Mouse (Mus musculus): ENCODE results near the gene Gorasp2. TPM values are rescaled to one million over a fixed set of nuclear protein-coding genes. Genes with fewer than 3 reads are reported as not detected.

Gorasp2 gene
- polyA plus RNA-seq, 1 experiment = 96.9 TPM

GRCm38 (mm10) chr2:70702403-70702802 lies 41.0 kb downstream of the Gorasp2 start:
- Histone ChIP-seq H3K4me1 (ENCODE audit: control insufficient read depth, insufficient read depth, low read length) (peaks cover 2% of the 10 kb centered on the region), H3K4me3 (ENCODE audit: low read depth, low read length) (no peak overlapping the region), H3K9me3 (replicated peaks; ENCODE audit: control insufficient read depth, insufficient read depth, low read length, poor library complexity, severe bottlenecking) (peaks cover 6% of the 10 kb centered on the region; the same call in 1 of the 2 replicates), H3K9ac (ENCODE audit: low read depth, poor library complexity, severe bottlenecking) (no peak overlapping the region), H3K36me3 (ENCODE audit: control insufficient read depth, insufficient read depth, low read length, poor library complexity, severe bottlenecking) (no peaks in the 10 kb centered on the region), H3K27me3 (ENCODE audit: control insufficient read depth, insufficient read depth, low read length, poor library complexity, severe bottlenecking) (no peaks in the 10 kb centered on the region), H3K27ac (ENCODE audit: insufficient read depth, low read length) (no peak overlapping the region)
- TF ChIP-seq CTCF (IDR thresholded peaks at IDR 0.05; ENCODE audit: low read depth, low read length) (no peak), EP300 (IDR thresholded peaks at IDR 0.05; ENCODE audit: insufficient read depth, low read depth, low read length) (no peak), POLR2A (IDR thresholded peaks at IDR 0.05; ENCODE audit: insufficient read depth, low read length) (no peak)

GRCm38 (mm10) chr2:70708986-70709730 lies 47.8 kb downstream of the Gorasp2 start:
- no peaks in the 10 kb centered on the region for H3K4me1 ChIP-seq (ENCODE audit: control insufficient read depth, insufficient read depth, low read length)
- H3K9ac ChIP-seq (ENCODE audit: low read depth, poor library complexity, severe bottlenecking) = no peak overlapping the region
- no peak overlapping the region for H3K4me3 ChIP-seq (ENCODE audit: low read depth, low read length)
- TF ChIP-seq POLR2A (IDR thresholded peaks at IDR 0.05; ENCODE audit: insufficient read depth, low read length) (no peak), EP300 (IDR thresholded peaks at IDR 0.05; ENCODE audit: insufficient read depth, low read depth, low read length) (no peak)
- no peak overlapping the region for H3K27ac ChIP-seq (ENCODE audit: insufficient read depth, low read length)
- H3K27me3 ChIP-seq (ENCODE audit: control insufficient read depth, insufficient read depth, low read length, poor library complexity, severe bottlenecking) = no peaks in the 10 kb centered on the region
- no peaks in the 10 kb centered on the region for H3K9me3 ChIP-seq (replicated peaks; ENCODE audit: control insufficient read depth, insufficient read depth, low read length, poor library complexity, severe bottlenecking)
- peaks cover 18% of the 10 kb centered on the region for H3K36me3 ChIP-seq (ENCODE audit: control insufficient read depth, insufficient read depth, low read length, poor library complexity, severe bottlenecking)

- Histone ChIP-seq H3K4me3 (ENCODE audit: low read depth, low read length) (no peak overlapping the region), H3K27me3 (ENCODE audit: control insufficient read depth, insufficient read depth, low read length, poor library complexity, severe bottlenecking) (no peaks in the 10 kb centered on the region), H3K9me3 (replicated peaks; ENCODE audit: control insufficient read depth, insufficient read depth, low read length, poor library complexity, severe bottlenecking) (no peaks in the 10 kb centered on the region), H3K36me3 (ENCODE audit: control insufficient read depth, insufficient read depth, low read length, poor library complexity, severe bottlenecking) (peaks cover 21% of the 10 kb centered on the region), H3K9ac (ENCODE audit: low read depth, poor library complexity, severe bottlenecking) (no peak overlapping the region), H3K27ac (ENCODE audit: insufficient read depth, low read length) (no peak overlapping the region), H3K4me1 (ENCODE audit: control insufficient read depth, insufficient read depth, low read length) (no peaks in the 10 kb centered on the region)
- no peak for TF ChIP-seq EP300 (IDR thresholded peaks at IDR 0.05; ENCODE audit: insufficient read depth, low read depth, low read length)
- TF ChIP-seq POLR2A (IDR thresholded peaks at IDR 0.05; ENCODE audit: insufficient read depth, low read length) = no peak
- no peak for TF ChIP-seq CTCF (IDR thresholded peaks at IDR 0.05; ENCODE audit: low read depth, low read length)
Measured at GRCm38 (mm10) chr2:70710236-70710635, 48.9 kb downstream of the Gorasp2 start.

GRCm38 (mm10) chr2:70710878-70711277 lies 49.5 kb downstream of the Gorasp2 start:
- Histone ChIP-seq H3K4me1 (ENCODE audit: control insufficient read depth, insufficient read depth, low read length) (no peaks in the 10 kb centered on the region), H3K27ac (ENCODE audit: insufficient read depth, low read length) (no peak overlapping the region), H3K4me3 (ENCODE audit: low read depth, low read length) (no peak overlapping the region), H3K9me3 (replicated peaks; ENCODE audit: control insufficient read depth, insufficient read depth, low read length, poor library complexity, severe bottlenecking) (no peaks in the 10 kb centered on the region), H3K27me3 (ENCODE audit: control insufficient read depth, insufficient read depth, low read length, poor library complexity, severe bottlenecking) (no peaks in the 10 kb centered on the region), H3K9ac (ENCODE audit: low read depth, poor library complexity, severe bottlenecking) (no peak overlapping the region), H3K36me3 (ENCODE audit: control insufficient read depth, insufficient read depth, low read length, poor library complexity, severe bottlenecking) (peaks cover 21% of the 10 kb centered on the region)
- TF ChIP-seq EP300 (IDR thresholded peaks at IDR 0.05; ENCODE audit: insufficient read depth, low read depth, low read length) (no peak), POLR2A (IDR thresholded peaks at IDR 0.05; ENCODE audit: insufficient read depth, low read length) (no peak), CTCF (IDR thresholded peaks at IDR 0.05; ENCODE audit: low read depth, low read length) (no peak)

GRCm38 (mm10) chr2:70723610-70724243 lies 62.4 kb downstream of the Gorasp2 start:
- Histone ChIP-seq H3K36me3 (ENCODE audit: control insufficient read depth, insufficient read depth, low read length, poor library complexity, severe bottlenecking) (peaks cover 43% of the 10 kb centered on the region), H3K4me3 (ENCODE audit: low read depth, low read length) (no peak overlapping the region), H3K9me3 (replicated peaks; ENCODE audit: control insufficient read depth, insufficient read depth, low read length, poor library complexity, severe bottlenecking) (no peaks in the 10 kb centered on the region), H3K4me1 (ENCODE audit: control insufficient read depth, insufficient read depth, low read length) (no peaks in the 10 kb centered on the region), H3K9ac (ENCODE audit: low read depth, poor library complexity, severe bottlenecking) (no peak overlapping the region), H3K27me3 (ENCODE audit: control insufficient read depth, insufficient read depth, low read length, poor library complexity, severe bottlenecking) (no peaks in the 10 kb centered on the region), H3K27ac (ENCODE audit: insufficient read depth, low read length) (no peak overlapping the region)
- TF ChIP-seq CTCF (IDR thresholded peaks at IDR 0.05; ENCODE audit: low read depth, low read length) (no peak), POLR2A (IDR thresholded peaks at IDR 0.05; ENCODE audit: insufficient read depth, low read length) (no peak), EP300 (IDR thresholded peaks at IDR 0.05; ENCODE audit: insufficient read depth, low read depth, low read length) (no peak)

GRCm38 (mm10) chr2:70727089-70727488 lies 65.7 kb downstream of the Gorasp2 start:
- Histone ChIP-seq H3K4me1 (ENCODE audit: control insufficient read depth, insufficient read depth, low read length) (no peaks in the 10 kb centered on the region), H3K9ac (ENCODE audit: low read depth, poor library complexity, severe bottlenecking) (no peak overlapping the region), H3K27ac (ENCODE audit: insufficient read depth, low read length) (no peak overlapping the region), H3K9me3 (replicated peaks; ENCODE audit: control insufficient read depth, insufficient read depth, low read length, poor library complexity, severe bottlenecking) (no peaks in the 10 kb centered on the region), H3K4me3 (ENCODE audit: low read depth, low read length) (no peak overlapping the region), H3K36me3 (ENCODE audit: control insufficient read depth, insufficient read depth, low read length, poor library complexity, severe bottlenecking) (peaks cover 25% of the 10 kb centered on the region), H3K27me3 (ENCODE audit: control insufficient read depth, insufficient read depth, low read length, poor library complexity, severe bottlenecking) (no peaks in the 10 kb centered on the region)
- TF ChIP-seq POLR2A (IDR thresholded peaks at IDR 0.05; ENCODE audit: insufficient read depth, low read length) (no peak), CTCF (IDR thresholded peaks at IDR 0.05; ENCODE audit: low read depth, low read length) (no peak), EP300 (IDR thresholded peaks at IDR 0.05; ENCODE audit: insufficient read depth, low read depth, low read length) (no peak)

Data from ES-Bruce4 (cell line).